Mouse (Mus musculus) frontal cortex, postnatal 36 days (tissue): Measurements from ENCODE around the gene Sipa1l2.
A peak's percentile ranks its signal among the peaks of the same experiment; 100 is the strongest.
"Not testable (repeated sequence)": the region's sequence is repeated elsewhere in the genome, so short reads cannot be mapped to it uniquely, and the experiment has no call there.

Experiments used
- DNase-seq, 2 experiments: peaks; one replicate each; pipeline ENCODE4 v3.0.0; 2022; ENCODE audit warnings: low spot score in 2 of 2

Sipa1l2 gene

DNA sequence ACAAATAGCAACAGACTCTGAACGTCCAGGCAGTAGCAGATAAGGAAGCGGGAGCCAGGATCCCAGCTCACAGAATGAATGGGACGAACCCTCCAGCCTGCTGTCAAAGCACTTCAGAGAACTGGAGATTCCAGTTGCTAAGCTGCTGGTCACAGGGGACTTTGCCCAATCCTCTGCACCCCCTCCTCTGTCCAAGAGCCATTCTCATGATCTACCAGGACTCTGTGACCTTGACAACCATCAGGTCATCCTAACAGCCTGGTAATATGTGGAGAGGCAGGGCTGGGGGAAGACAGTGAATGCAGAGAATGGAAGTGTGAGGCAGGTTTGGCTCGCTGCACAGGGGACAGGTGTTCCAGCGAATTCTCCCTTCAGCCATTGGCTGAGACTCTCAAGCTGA is 163.2 kb downstream of the Sipa1l2 start:
- no peak for DNase-seq

- DNase-seq, result no peak
Measured at GRCm38 (mm10) chr8:125401350-125401749, 168.3 kb downstream of the Sipa1l2 start.

GRCm38 (mm10) chr8:125397981-125398380 is 171.6 kb downstream of the Sipa1l2 start:
- DNase-seq, result no peak

GRCm38 (mm10) chr8:125395682-125396081 is 173.9 kb downstream of the Sipa1l2 start:
- not testable (repeated sequence) for DNase-seq

GRCm38 (mm10) chr8:125395032-125395431 is 174.6 kb downstream of the Sipa1l2 start:
- DNase-seq, result no peak

- no peak for DNase-seq
Measured at GRCm38 (mm10) chr8:125391685-125392084, 177.9 kb downstream of the Sipa1l2 start.

- no peak for DNase-seq
Measured at GRCm38 (mm10) chr8:125391271-125391670, 178.3 kb downstream of the Sipa1l2 start.

DNA sequence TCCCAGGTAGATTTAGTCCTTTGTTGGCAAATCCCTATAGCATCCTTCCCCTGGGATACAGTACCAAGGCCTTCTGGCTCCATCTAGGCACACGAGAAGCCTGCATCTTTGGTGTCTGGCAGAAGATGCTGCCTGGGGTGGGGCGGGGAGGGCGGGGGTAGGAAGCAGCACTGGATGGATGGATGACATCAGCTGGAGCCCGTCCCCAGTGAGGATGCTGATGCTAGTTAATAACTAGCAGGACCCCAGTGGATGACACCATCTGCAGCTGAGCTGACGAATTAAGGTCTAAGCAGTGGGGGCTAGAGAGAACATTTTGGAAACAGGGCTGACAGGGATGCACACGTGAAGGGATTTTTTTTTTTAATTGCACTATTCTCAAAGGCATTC is 179.1 kb downstream of the Sipa1l2 start:
- no peak for DNase-seq

DNA sequence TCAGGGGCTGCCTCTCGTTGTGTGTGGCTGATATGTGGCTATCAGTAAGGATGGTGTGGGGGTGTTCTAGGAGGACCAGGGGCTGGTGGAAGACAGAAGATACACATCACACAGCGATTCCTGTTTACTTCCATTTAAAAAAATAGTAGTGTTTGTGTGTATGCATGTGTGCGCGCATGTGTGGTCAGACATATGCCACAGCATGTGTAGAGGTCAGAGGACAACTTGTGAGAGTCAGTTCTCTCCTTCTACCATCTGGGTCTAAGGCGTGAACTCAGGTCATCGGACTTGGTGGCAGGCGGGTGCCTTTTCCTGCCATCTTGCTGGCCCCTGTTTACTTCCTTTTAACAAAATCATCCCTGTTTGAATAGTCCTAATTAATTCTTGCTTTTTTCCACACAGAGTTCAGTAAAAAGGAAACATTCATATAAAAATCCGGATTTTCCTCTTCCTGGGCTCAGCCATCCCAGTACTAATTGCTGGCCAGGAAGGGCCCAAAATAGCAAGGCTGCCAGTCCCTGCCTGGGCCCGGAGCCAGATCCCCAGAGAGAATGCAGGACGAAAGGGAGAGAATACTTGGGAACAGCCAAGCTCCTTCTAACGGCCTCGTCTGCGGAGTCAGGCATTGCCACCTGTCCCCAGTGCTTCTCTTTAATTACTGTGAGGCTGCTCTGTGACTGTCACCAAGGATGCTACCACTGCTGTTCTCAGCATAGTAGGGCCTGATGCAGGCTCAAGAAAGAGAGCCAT is 179.7 kb downstream of the Sipa1l2 start:
- DNase-seq, result peak; percentile 77 to 86

DNA sequence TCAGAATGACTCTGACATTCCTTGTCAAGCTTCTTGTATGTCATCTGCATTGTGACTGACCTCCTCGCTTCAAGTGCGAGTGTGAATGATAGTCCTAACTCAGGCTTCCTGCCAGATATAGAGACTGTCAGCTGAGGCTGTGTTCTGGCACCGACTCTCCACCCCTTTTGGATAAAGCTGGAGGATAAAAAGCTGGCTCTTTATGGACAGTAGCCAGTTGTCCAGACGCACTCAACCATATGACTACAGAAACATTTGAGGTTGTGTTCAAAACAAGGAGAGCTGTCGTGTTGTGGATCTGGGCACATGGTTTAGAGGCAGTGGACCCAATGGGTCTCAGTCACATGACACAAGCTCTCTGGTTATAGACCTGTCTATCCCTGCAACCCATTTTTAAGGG is 180.3 kb downstream of the Sipa1l2 start:
- DNase-seq, result peak; percentile 12 to 51

DNA sequence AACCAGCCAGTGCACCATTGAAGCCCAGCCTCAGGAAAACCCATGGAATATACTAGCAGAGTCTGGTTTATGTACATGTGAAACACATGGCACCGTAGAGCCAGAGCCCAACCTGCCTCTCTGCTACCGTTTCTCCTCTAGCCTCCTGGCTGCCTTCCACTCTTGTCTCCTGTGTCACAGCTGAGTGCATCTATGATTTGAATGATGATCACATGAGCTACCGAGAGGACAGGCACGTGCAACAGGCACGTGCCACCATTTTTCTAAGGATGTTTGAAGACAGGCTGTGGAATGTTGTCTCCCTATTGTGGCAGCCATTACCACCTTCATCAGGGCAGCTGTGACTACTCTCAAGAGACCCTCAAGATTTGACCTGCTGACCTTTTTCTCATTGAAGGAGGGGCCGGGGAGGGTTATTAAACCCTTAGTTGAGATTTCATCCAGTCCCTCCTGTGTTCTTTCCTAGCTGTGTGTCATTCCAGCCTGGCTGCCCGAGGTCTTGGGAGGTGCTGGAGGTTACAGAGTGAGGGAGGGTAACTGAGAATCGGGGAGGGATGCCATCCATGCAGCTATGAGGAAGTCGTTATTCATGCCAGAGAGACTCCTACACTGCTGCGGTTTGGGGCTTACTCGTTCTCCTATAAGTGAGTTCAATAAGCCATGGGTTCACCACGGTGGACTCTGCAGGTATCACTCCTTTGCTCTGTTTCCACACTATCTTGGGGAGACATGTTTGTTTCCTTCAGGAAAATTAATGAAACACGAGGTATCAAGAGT is 181.0 kb downstream of the Sipa1l2 start:
- DNase-seq, result no peak

- DNase-seq, result peak; percentile 65
Measured at GRCm38 (mm10) chr8:125385519-125386150, 184.0 kb downstream of the Sipa1l2 start.

DNA sequence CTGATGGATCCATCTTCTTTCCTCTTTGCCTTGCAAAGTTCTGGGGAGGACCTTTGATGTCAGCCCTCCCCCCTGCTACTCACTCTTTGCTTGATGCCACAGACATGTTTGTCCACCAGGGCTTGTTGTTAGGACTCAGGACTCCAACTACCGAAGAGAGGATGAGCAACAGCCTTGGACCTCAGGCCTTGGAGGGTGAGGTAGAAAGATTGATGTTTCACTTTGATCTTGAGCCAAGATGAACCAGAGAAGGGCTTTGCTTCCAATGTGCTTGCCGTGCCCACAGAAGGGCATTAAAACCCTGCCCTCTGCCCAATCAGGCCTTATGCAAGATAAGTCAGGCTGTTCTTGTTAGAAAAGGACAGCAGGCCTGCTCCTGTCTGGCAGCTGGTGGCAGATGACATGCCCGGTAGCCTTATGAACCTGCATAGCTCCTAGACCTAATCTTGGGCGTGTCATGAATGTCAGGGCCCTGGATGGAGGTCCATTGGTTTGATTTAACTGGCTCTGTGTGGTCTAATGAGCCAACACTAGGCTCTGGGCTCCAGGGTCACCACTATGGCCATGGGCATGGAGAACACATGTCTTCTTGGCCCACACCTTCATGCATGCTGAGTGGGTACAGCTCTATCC is 184.9 kb downstream of the Sipa1l2 start:
- DNase-seq, result no peak

DNA sequence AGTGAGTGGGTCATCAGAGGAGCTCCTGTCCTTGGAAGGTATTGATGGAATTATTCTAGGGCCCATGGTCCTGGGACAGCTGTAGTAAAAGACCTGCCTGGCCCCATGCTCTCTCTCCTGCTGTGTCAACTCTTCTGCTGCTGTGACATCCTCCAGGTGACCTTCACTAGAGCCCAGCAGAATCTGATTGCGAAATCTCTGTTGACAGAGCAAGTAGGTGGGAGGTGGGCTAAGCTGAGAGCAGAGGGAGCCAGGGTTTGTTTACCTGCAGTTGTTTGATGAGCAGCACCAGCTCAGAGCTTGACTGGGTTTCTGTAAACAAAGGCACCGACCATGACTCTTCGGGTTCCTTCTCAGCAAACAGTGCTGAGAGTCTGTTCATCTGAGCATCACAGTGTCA is 187.9 kb downstream of the Sipa1l2 start:
- DNase-seq, result no peak

GRCm38 (mm10) chr8:125379939-125380338 is 189.7 kb downstream of the Sipa1l2 start:
- DNase-seq, result no peak

- DNase-seq, result no peak
Measured at GRCm38 (mm10) chr8:125379156-125379555, 190.5 kb downstream of the Sipa1l2 start.

- no peak for DNase-seq
Measured at GRCm38 (mm10) chr8:125377704-125378103, 191.9 kb downstream of the Sipa1l2 start.

DNA sequence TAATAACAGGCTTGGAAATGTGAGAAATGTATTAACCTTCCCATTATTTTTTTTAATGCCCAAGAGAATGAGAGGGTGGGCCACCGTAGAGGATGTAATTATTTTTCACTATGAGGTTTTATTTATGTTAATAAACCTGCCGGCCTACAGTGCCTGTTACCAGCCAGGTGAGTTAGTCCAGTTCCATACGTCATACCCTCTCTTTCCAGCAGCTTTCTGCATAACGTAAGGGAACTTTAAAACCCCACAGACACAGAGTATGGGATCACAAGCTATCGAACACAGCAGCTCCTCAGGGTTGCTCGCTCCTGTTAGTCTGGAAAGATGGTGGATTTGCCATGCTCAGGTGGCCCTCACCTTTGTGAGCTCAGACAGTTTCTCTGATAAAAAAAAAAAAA is 193.2 kb downstream of the Sipa1l2 start:
- no peak for DNase-seq

DNA sequence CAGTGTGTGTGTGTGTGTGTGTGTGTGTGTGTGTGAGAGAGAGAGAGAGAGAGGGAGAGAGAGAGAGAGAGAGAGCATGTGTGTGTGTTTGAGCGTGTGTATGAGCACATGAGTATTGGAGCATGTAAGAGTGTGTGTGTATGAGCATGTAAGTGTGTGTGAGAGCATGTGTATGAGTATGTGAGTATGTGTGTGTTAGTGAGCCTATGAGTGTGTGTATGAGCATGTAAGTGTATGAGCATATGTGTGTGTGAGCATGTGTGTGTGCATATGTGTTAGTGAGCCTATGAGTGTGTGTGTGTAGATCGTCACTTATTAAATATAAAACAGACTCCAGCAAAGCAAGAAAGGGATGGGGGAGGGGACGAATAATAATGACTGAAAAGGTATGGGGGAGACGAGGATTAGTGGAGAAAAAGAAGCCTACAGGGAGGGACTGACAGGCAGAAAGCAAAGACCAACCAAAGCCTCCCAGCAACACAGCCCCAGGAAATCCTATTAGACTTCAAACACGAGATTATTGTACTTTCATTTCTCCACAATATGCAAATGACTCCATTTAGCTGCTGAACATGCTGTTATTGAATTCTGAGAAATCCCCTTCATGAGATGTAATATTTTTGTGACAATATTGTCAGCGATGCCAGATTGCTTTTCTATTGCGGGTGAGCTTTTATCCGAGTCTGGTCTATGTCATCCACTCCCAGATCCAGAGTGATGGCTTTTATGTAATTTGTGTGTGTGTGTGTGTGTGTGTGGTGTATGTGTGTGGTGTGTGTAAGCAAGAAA is 193.8 kb downstream of the Sipa1l2 start:
- DNase-seq, result no peak

- no peak for DNase-seq
Measured at GRCm38 (mm10) chr8:125372596-125372995, 197.0 kb downstream of the Sipa1l2 start.

GRCm38 (mm10) chr8:125369491-125370236 is 199.9 kb downstream of the Sipa1l2 start:
- DNase-seq, result no peak
